Mouse (Mus musculus) G1E (cell line): ENCODE data around the gene Atp5f1. TPM values are rescaled to one million over a fixed set of nuclear protein-coding genes. Genes with fewer than 3 reads are reported as not detected.
A peak's percentile ranks its signal among the peaks of the same experiment; 100 is the strongest.

Experiments
- ATAC-seq: 2 replicates; pipeline ENCODE4 v1.8.0; 2016; ENCODE audit warnings: mild to moderate bottlenecking; ENCODE audit not compliant: insufficient number of reproducible peaks, poor library complexity, low FRiP score, severe bottlenecking; ENCODE audit errors: extremely low read depth
- DNase-seq: peaks from one replicate; pipeline ENCODE4 v3.0.0; 2012; ENCODE audit warnings: low spot score
- H3K27me3 ChIP-seq: 2 replicates; pipeline ENCODE4 v1.6.1; 2012; ENCODE audit warnings: mild to moderate bottlenecking, low read length, inconsistent platforms; ENCODE audit not compliant: insufficient read depth
- H3K36me3 ChIP-seq: replicated peaks from 2 replicates; pipeline ENCODE3; 2012; ENCODE audit warnings: mild to moderate bottlenecking, inconsistent platforms
- H3K4me1 ChIP-seq: 2 replicates; pipeline ENCODE4 v1.6.1; 2012; ENCODE audit warnings: low read depth, low read length, inconsistent platforms, mixed read lengths; ENCODE audit not compliant: insufficient read depth
- H3K4me3 ChIP-seq: 2 replicates; pipeline ENCODE4 v1.5.1; 2012; ENCODE audit warnings: low read depth, mild to moderate bottlenecking, inconsistent platforms, low read length, moderate library complexity, mixed read lengths
- H3K9me3 ChIP-seq: replicated peaks from 2 replicates; pipeline ENCODE4 v1.6.1; 2012; ENCODE audit warnings: inconsistent platforms
- CTCF ChIP-seq: IDR thresholded peaks from 2 replicates; pipeline ENCODE4 v1.5.1; 2012; ENCODE audit warnings: low read depth, low read length, inconsistent platforms, mixed read lengths
- GATA1 ChIP-seq: IDR thresholded peaks from 2 replicates; pipeline ENCODE4 v1.6.1; 2012; ENCODE audit warnings: borderline replicate concordance, low read length, inconsistent platforms, mixed read lengths
- GATA2 ChIP-seq: IDR thresholded peaks from 2 replicates; pipeline ENCODE4 v1.6.1; 2012; ENCODE audit warnings: low read depth, low read length, inconsistent platforms, borderline replicate concordance
- POLR2AphosphoS5 ChIP-seq: IDR thresholded peaks from 2 replicates; pipeline ENCODE4 v1.6.1; 2012; ENCODE audit warnings: low read depth, low read length, inconsistent platforms; ENCODE audit not compliant: insufficient replicate concordance
- TAL1 ChIP-seq: conservative IDR thresholded peaks from 2 replicates; pipeline ENCODE4 v1.6.1; 2012; ENCODE audit warnings: low read depth, low read length, inconsistent platforms, mixed read lengths
- polyA plus RNA-seq: library from polyadenylated mRNA; stranded (reverse); fragments of >175 nt; gene quantifications from 2 replicates; pipeline ENCODE4 v1.2.3, GENCODE M21; 2012
- total RNA-seq, 2 experiments: library from RNA; stranded (forward) in 1 of 2; stranded (reverse) in 1 of 2; fragments of 200-1000 nt in 1 of 2; fragments of >200 nt in 1 of 2; fragmentation: Nextera tagmentation in 1 of 2; gene quantifications; 2 replicates each; pipeline ENCODE4 v1.2.3; 2014 to 2017

The Atp5f1 gene
- total and polyA plus RNA-seq, 3 experiments = 110 to 891 (median 239) TPM

- TF ChIP-seq TAL1 (no peak), CTCF (no peak), GATA1 (no peak), GATA2 (no peak), POLR2AphosphoS5 (no peak)
- H3K36me3 ChIP-seq = peaks cover 24% of the 10 kb centered on the region
- DNase-seq (no peak), ATAC-seq (no peak)
- H3K4me1 ChIP-seq = no peaks in the 10 kb centered on the region; the same call in 1 of the 2 replicates
- no peaks in the 10 kb centered on the region for H3K9me3 ChIP-seq
- H3K27me3 ChIP-seq = peaks cover 20% of the 10 kb centered on the region
- H3K4me3 ChIP-seq = no peak overlapping the region
Observed at GRCm38 (mm10) chr3:105974174-105974573, 14.3 kb upstream of the Atp5f1 start.

GRCm38 (mm10) chr3:105973411-105973810, 13.5 kb upstream of the Atp5f1 start, which contains the start of gene Ovgp1:
TSS of gene Ovgp1 (plus strand) at chr3:105973711.
- no peak for ATAC-seq

DNA sequence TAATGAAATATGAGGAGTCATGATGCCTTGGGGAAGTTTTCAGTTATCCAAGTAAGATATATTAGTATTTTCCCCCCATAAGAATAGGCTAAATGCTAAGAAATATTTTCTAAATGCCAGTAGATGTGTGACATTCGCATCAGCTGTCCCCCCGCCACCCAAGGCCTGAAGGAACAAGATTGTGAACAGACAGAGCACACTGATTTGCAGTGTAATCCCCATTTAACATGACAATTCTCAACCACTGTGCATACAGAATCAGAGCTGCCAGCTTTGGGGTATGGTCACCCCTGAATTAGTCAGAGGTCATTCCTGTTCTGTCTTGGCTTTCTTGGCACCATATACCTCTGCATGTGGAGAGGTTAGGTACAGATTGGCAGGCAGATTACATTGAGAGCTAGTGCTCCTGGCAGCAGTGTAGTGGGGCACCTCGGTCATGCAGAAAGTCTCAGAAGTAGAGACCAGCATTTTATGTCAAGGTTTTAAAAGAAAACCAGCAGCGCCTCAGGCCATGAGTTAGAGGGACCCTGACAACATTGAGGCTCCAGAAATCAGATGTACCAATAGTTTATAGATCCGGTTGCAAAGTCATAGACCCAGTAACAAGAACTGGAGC, 12.0 kb upstream of the Atp5f1 start:
- ATAC-seq (no peak), DNase-seq (no peak)
- Histone ChIP-seq H3K4me1 (peaks cover 4% of the 10 kb centered on the region), H3K9me3 (no peaks in the 10 kb centered on the region), H3K27me3 (peaks cover 12% of the 10 kb centered on the region), H3K4me3 (no peak overlapping the region), H3K36me3 (peaks cover 44% of the 10 kb centered on the region)
- TF ChIP-seq CTCF = no peak
- TF ChIP-seq POLR2AphosphoS5 = no peak
- no peak for TF ChIP-seq TAL1
- no peak for TF ChIP-seq GATA1
- TF ChIP-seq GATA2 = no peak

More at GRCm38 (mm10) chr3:105973411-105973810, 13.5 kb upstream of the Atp5f1 start, which contains the start of gene Ovgp1:
- no peaks in the 10 kb centered on the region; the same call in 1 of the 2 replicates for H3K4me1 ChIP-seq
- H3K36me3 ChIP-seq = peaks cover 32% of the 10 kb centered on the region
- DNase-seq = no peak
- no peaks in the 10 kb centered on the region for H3K9me3 ChIP-seq
- TF ChIP-seq GATA2 (no peak), TAL1 (no peak), GATA1 (no peak), CTCF (no peak), POLR2AphosphoS5 (no peak)
- peaks cover 20% of the 10 kb centered on the region for H3K27me3 ChIP-seq
- no peak within 1 kb of the TSS for H3K4me3 ChIP-seq

DNA sequence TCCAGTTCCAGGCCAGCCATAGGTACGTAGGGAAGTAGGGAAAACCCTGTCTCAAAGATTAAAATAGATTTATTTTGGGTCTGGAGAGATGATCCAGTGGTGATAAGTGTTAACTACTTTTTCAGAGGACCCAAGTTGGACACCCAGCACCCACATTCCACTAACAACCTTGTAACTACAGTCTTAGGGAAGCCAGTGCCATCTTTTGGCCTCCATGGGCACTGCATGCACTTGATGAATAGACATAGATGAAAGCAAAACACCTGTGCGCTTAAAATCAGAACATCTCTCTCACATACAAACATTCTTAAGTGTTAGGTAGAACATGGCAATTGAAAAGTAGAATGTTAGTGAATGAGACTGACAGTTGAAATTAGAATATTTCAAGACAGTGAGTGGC, 801 bp upstream of the Atp5f1 start:
- TF ChIP-seq GATA1 = no peak
- no peak for TF ChIP-seq TAL1
- no peak for TF ChIP-seq CTCF
- no peak for TF ChIP-seq POLR2AphosphoS5
- no peak for TF ChIP-seq GATA2
- ATAC-seq = no peak
- no peaks in the 10 kb centered on the region for H3K9me3 ChIP-seq
- H3K4me3 ChIP-seq = peak overlapping the region; percentile 98; the same call in 1 of the 2 replicates
- no peaks in the 10 kb centered on the region for H3K27me3 ChIP-seq
- peaks cover 58% of the 10 kb centered on the region for H3K4me1 ChIP-seq
- no peak for DNase-seq
- H3K36me3 ChIP-seq = peaks cover 77% of the 10 kb centered on the region

- peak; percentile 10 for DNase-seq
- Histone ChIP-seq H3K9me3 (no peaks in the 10 kb centered on the region), H3K4me1 (peaks cover 58% of the 10 kb centered on the region), H3K27me3 (no peaks in the 10 kb centered on the region), H3K4me3 (peak overlapping the region; percentile 98), H3K36me3 (peaks cover 76% of the 10 kb centered on the region)
- TF ChIP-seq CTCF = no peak
- no peak for TF ChIP-seq TAL1
- no peak for TF ChIP-seq GATA1
- no peak for ATAC-seq
Observed at GRCm38 (mm10) chr3:105959585-105959984, 314 bp downstream of the Atp5f1 start.

DNA sequence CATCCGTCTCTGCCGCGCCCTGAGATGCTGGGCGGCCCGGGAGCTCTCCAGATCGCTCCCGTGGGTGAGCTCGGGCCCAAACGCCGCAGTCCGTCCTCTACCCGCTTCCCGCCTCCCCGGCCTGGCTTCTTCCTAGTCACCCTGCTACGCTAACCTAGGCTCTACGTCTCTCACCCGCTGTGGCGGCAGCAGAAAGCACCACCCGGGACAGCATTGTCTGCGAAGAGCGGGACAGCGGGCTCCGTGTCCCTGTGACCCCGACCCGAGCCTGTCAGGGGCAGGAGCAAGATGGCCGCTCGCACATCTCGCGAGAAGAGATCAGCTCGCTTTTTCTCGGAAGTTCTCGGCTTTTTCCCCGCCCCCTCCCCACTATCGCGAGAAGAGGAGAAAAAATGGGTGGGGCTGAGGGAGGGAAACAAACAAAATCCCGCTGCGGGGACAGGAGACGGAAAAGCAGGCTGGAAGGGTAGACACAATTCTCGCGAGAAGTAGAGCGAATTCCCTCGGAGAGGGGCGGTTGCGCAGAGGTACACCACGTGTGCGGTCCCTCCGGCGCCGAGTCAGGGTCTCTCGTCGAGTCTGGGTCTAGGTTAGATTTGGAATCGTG, 822 bp downstream of the Atp5f1 start, which contains the start of gene Wdr77:
Wdr77 (plus strand) TSS at position 396 of the 607 bp plus-strand sequence.
- TF ChIP-seq GATA2 (no peak), GATA1 (no peak), CTCF (no peak), POLR2AphosphoS5 (no peak), TAL1 (no peak)
- peak; percentile 93 for ATAC-seq
- peaks cover 74% of the 10 kb centered on the region for H3K36me3 ChIP-seq

More for the DNA sequence above, 822 bp downstream of the Atp5f1 start, which contains the start of gene Wdr77:
- H3K4me3 ChIP-seq = peak within 1 kb of the TSS; percentile 98
- DNase-seq = peak; percentile 95
- no peaks in the 10 kb centered on the region for H3K9me3 ChIP-seq
- peaks cover 61% of the 10 kb centered on the region for H3K4me1 ChIP-seq
- no peaks in the 10 kb centered on the region for H3K27me3 ChIP-seq
